ENCODE assay signal across 8 mouse cellular contexts in the genomic region with DNA sequence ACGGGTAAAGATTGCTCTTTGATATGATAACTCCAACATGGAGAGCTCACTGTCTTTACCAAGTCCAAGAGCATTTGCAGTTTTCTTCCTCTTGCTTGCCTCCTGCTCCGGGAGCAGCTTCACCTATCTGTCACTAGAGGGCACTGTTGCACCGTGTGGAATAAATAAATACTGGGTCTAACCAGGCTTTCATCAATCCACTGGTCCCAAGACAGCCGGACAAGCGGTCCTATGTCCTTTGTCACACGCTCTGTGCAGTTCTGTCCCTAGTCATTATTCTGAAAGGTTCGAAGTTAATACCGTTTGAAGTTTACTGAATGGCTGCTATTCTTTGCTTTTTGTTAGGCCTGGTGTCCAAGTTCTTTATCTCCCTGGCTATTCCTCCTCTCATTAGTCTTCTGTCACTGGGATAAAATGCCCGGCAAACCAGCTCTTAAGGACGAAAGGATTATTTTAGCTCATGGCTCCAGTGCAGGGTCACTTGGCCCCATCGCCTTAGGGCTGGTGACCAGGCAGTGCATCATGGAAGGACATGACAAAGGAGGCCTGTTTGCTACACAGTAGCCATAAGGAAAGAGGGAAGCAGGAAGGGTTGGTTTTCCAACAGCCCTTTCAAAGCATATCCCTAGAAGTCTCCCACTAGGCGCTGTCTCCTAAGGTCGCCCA. TPM values are rescaled to one million over a fixed set of nuclear protein-coding genes. Genes with fewer than 3 reads are reported as not detected.
DNase-seq lines count a peak whose midpoint lies in the region; ATAC-seq and TF ChIP-seq lines count a peak whose summit lies in the region.

No protein-coding gene starts in this region.

- H3K79me2 ChIP-seq in CH12.LX (replicated peaks; ENCODE audit: control insufficient read depth, extremely low read depth, insufficient read depth, poor library complexity, severe bottlenecking) = no peaks in the 10 kb centered on the region

- TF ChIP-seq EP300 in CH12.LX (IDR thresholded peaks at IDR 0.05; ENCODE audit: low read length) = no peak
- TF ChIP-seq EP300 in liver, embryonic 14.5 days (IDR thresholded peaks at IDR 0.05; ENCODE audit: low read depth) = no peak

- H3K27ac ChIP-seq in CH12.LX (ENCODE audit: insufficient read depth, low read depth) = no peak overlapping the region
- no peak overlapping the region for H3K27ac ChIP-seq in heart, embryonic 16.5 days (ENCODE audit: low read length)
- H3K27ac ChIP-seq in kidney, postnatal 0 days = no peak overlapping the region
- H3K27ac ChIP-seq in liver, embryonic 14.5 days = no peak overlapping the region
- H3K27ac ChIP-seq in neural tube, embryonic 12.5 days = no peak overlapping the region
- H3K27ac ChIP-seq in testis, adult 2 months (ENCODE audit: control insufficient read depth, insufficient read depth, low read depth, low read length) = no peak overlapping the region

- no peaks in the 10 kb centered on the region for H3K9me3 ChIP-seq in CH12.LX (replicated peaks; ENCODE audit: low read length)
- H3K9me3 ChIP-seq in heart, embryonic 16.5 days (replicated peaks; ENCODE audit: control insufficient read depth, low read length) = peaks cover 7% of the 10 kb centered on the region
- H3K9me3 ChIP-seq in kidney, postnatal 0 days (replicated peaks; ENCODE audit: low read length) = no peaks in the 10 kb centered on the region
- H3K9me3 ChIP-seq in liver, embryonic 14.5 days (ENCODE audit: control insufficient read depth, low read length) = no peaks in the 10 kb centered on the region
- H3K9me3 ChIP-seq in neural tube, embryonic 12.5 days = no peaks in the 10 kb centered on the region

- no peak overlapping the region for H3K4me2 ChIP-seq in CH12.LX (ENCODE audit: insufficient read depth, low read depth, poor library complexity, severe bottlenecking)
- peak overlapping the region; percentile 27; the same call in 1 of the 2 replicates for H3K4me2 ChIP-seq in heart, embryonic 16.5 days (ENCODE audit: low read depth, low read length)
- no peak overlapping the region for H3K4me2 ChIP-seq in kidney, postnatal 0 days (ENCODE audit: low read length)
- no peak overlapping the region for H3K4me2 ChIP-seq in liver, embryonic 14.5 days (ENCODE audit: low read depth)
- peak overlapping the region; percentile 32; the same call in 1 of the 2 replicates for H3K4me2 ChIP-seq in neural tube, embryonic 12.5 days (replicated peaks)

- peaks cover 54 to 96% of the 10 kb centered on the region in 2 experiments for H3K36me3 ChIP-seq in CH12.LX (replicated peaks in 1 of 2; ENCODE audit: control insufficient read depth in 1 of 2, insufficient read depth in 1 of 2, low read length in 1 of 2)
- no peaks in the 10 kb centered on the region for H3K36me3 ChIP-seq in heart, embryonic 16.5 days (ENCODE audit: control insufficient read depth, insufficient read depth)
- no peaks in the 10 kb centered on the region for H3K36me3 ChIP-seq in kidney, postnatal 0 days (ENCODE audit: insufficient read depth, low read length)
- no peaks in the 10 kb centered on the region for H3K36me3 ChIP-seq in liver, embryonic 14.5 days (replicated peaks; ENCODE audit: control insufficient read depth, insufficient read depth, low read depth)
- H3K36me3 ChIP-seq in neural tube, embryonic 12.5 days = no peaks in the 10 kb centered on the region
- H3K36me3 ChIP-seq in testis, adult 2 months (ENCODE audit: control insufficient read depth, insufficient read depth, low read length) = no peaks in the 10 kb centered on the region

- TF ChIP-seq POLR2A in CH12.LX (IDR thresholded peaks at IDR 0.05; ENCODE audit: low read depth, low read length) = no peak
- TF ChIP-seq POLR2A in testis, adult 2 months (IDR thresholded peaks at IDR 0.05; ENCODE audit: control insufficient read depth, low read depth, low read length) = no peak

- H3K4me3 ChIP-seq in CH12.LX (replicated peaks in 1 of 3; ENCODE audit: low read depth in 2 of 3, low read length in 2 of 3, poor library complexity in 1 of 3) = no peak overlapping the region
- no peak overlapping the region for H3K4me3 ChIP-seq in heart, embryonic 16.5 days (ENCODE audit: low read length)
- H3K4me3 ChIP-seq in kidney, postnatal 0 days (replicated peaks; ENCODE audit: low read depth, low read length) = no peak overlapping the region
- no peak overlapping the region for H3K4me3 ChIP-seq in liver, embryonic 14.5 days (ENCODE audit: insufficient read depth in 1 of 2, low read depth in 2 of 2, low read length in 2 of 2)
- H3K4me3 ChIP-seq in neural tube, embryonic 12.5 days = no peak overlapping the region
- no peak overlapping the region for H3K4me3 ChIP-seq in testis, adult 2 months (ENCODE audit: control insufficient read depth, low read depth, low read length)

- DNase-seq in CH12.LX (ENCODE audit: extremely low read depth) = peak; percentile 92
- peak; percentile 51 to 67 for DNase-seq in adrenal gland, postnatal 36 days
- DNase-seq in kidney, postnatal 0 days (ENCODE audit: low spot score) = peak; percentile 93
- peak; percentile 17 to 41 (median 32) for DNase-seq in liver, embryonic 14.5 days (ENCODE audit: low read depth in 3 of 3, low spot score in 3 of 3)

- dilution Hi-C loops in CH12.LX (cut with MboI; ENCODE audit: extremely low pct_ligation_motif_present, extremely low pct_unique_long_range_greater_than_20kb, low sequenced_read_pairs) = loop anchor here (25.0 kb wide), 1 partner anchor 102 kb away; no protein-coding TSS in a partner anchor

- 19% methylated on average over 13 of the region's 13 CpGs for WGBS in heart, embryonic 16.5 days
- WGBS in kidney, postnatal 0 days = 32% methylated on average over 13 of the region's 13 CpGs
- 28% methylated on average over 13 of the region's 13 CpGs for WGBS in liver, embryonic 14.5 days (ENCODE audit: insufficient replicate concordance)
- 19% methylated on average over 13 of the region's 13 CpGs for WGBS in neural tube, embryonic 12.5 days

- TF ChIP-seq CTCF in CH12.LX (conservative IDR thresholded peaks at IDR 0.05 in 1 of 2, IDR thresholded peaks at IDR 0.05 in 1 of 2; ENCODE audit: low read depth in 2 of 2, low read length in 2 of 2) = peak; percentile 98 to 100
- peak; percentile 94 for TF ChIP-seq CTCF in kidney, postnatal 0 days (IDR thresholded peaks at IDR 0.05; ENCODE audit: low read depth)
- peak; percentile 84 for TF ChIP-seq CTCF in liver, embryonic 14.5 days (IDR thresholded peaks at IDR 0.05; ENCODE audit: low read depth)
- TF ChIP-seq CTCF in testis, adult 2 months (IDR thresholded peaks at IDR 0.05; ENCODE audit: control insufficient read depth, insufficient read depth, insufficient replicate concordance, low read depth, low read length) = peak; percentile 66; the same call in 1 of the 2 replicates

- TF ChIP-seq RAD21 in CH12.LX (IDR thresholded peaks at IDR 0.05; ENCODE audit: low read depth, low read length) = peak; percentile 98

- in situ Hi-C loops in CH12.LX (cut with MboI; ENCODE audit: low pct_ligation_motif_present, low pct_unique_long_range_greater_than_20kb, low sequenced_read_pairs) = loop anchor here (5.0 to 25.0 kb wide), 5 partner anchors 92 to 752 kb away; a partner anchor contains a TSS

- 0 out of 2 replicates have a peak, but pooled peaks have one; percentile 53 for ATAC-seq in erythroid progenitor cell, adult 5-6 weeks (replicated peaks; ENCODE audit: low FRiP score, poor library complexity, severe bottlenecking)
- peak; percentile 53; the same call in 1 of the 2 replicates for ATAC-seq in heart, embryonic 16.5 days (replicated peaks; ENCODE audit: extremely low read depth, insufficient read depth, low FRiP score)
- ATAC-seq in kidney, postnatal 0 days (replicated peaks; ENCODE audit: low FRiP score, low read depth) = no peak; the same call in 1 of the 2 replicates
- no peak for ATAC-seq in liver, embryonic 14.5 days (ENCODE audit: insufficient read depth)
- ATAC-seq in neural tube, embryonic 12.5 days (ENCODE audit: low FRiP score, low read depth) = peak; percentile 79

- H3K4me1 ChIP-seq in CH12.LX (ENCODE audit: control insufficient read depth in 1 of 2, insufficient read depth in 2 of 2) = no peaks in the 10 kb centered on the region
- H3K4me1 ChIP-seq in heart, embryonic 16.5 days (ENCODE audit: control insufficient read depth, insufficient read depth, low read length) = peaks cover 4% of the 10 kb centered on the region
- no peaks in the 10 kb centered on the region for H3K4me1 ChIP-seq in kidney, postnatal 0 days (replicated peaks; ENCODE audit: insufficient read depth, low read length)
- H3K4me1 ChIP-seq in liver, embryonic 14.5 days (replicated peaks; ENCODE audit: control insufficient read depth in 2 of 2, insufficient read depth in 2 of 2, low read length in 1 of 2) = no peaks in the 10 kb centered on the region
- peaks cover 7% of the 10 kb centered on the region; the same call in 1 of the 2 replicates for H3K4me1 ChIP-seq in neural tube, embryonic 12.5 days
- H3K4me1 ChIP-seq in testis, adult 2 months (ENCODE audit: control insufficient read depth, insufficient read depth, low read length) = no peaks in the 10 kb centered on the region

- H3K9ac ChIP-seq in CH12.LX (ENCODE audit: insufficient read depth, low read depth) = no peak overlapping the region
- no peak overlapping the region for H3K9ac ChIP-seq in heart, embryonic 16.5 days (ENCODE audit: low read length)
- H3K9ac ChIP-seq in kidney, postnatal 0 days (ENCODE audit: low read depth, low read length) = no peak overlapping the region
- no peak overlapping the region for H3K9ac ChIP-seq in liver, embryonic 14.5 days (replicated peaks)
- no peak overlapping the region for H3K9ac ChIP-seq in neural tube, embryonic 12.5 days

- no peaks in the 10 kb centered on the region for H3K27me3 ChIP-seq in CH12.LX (replicated peaks)
- H3K27me3 ChIP-seq in heart, embryonic 16.5 days (ENCODE audit: control insufficient read depth, insufficient read depth, low read length) = no peaks in the 10 kb centered on the region
- no peaks in the 10 kb centered on the region for H3K27me3 ChIP-seq in kidney, postnatal 0 days (ENCODE audit: insufficient read depth, low read length)
- H3K27me3 ChIP-seq in liver, embryonic 14.5 days (ENCODE audit: control insufficient read depth, insufficient read depth, low read length) = no peaks in the 10 kb centered on the region
- H3K27me3 ChIP-seq in neural tube, embryonic 12.5 days (replicated peaks) = peaks cover 12% of the 10 kb centered on the region
- no peaks in the 10 kb centered on the region for H3K27me3 ChIP-seq in testis, adult 2 months (ENCODE audit: control insufficient read depth, insufficient read depth, low read length)

RNA-seq across cellular contexts. Expression of a gene that starts 35.5 kb away (rescaled TPM):
- total RNA-seq in CH12.LX (2012; rRNA removed) (32.0 and 43.8 TPM in 2 replicates), CH12.LX (2014; rRNA removed) (31.0 and 35.8 TPM in 2 replicates)
- 34.9 and 35.1 TPM in 2 replicates for polyA plus RNA-seq in CH12.LX (2012; ENCODE audit: insufficient read length, low read depth)
- not detected for total RNA-seq in adrenal gland, postnatal 36 days (2021)
- total RNA-seq in erythroid progenitor cell, adult 5-6 weeks (2015; ENCODE audit: low replicate concordance) = 1.4 TPM in 1 of 2 replicates, not detected in the other
- 1.9 and 6.5 TPM in 2 replicates for total RNA-seq in erythroid progenitor cell, adult 5-6 weeks (2017; ENCODE audit: low replicate concordance)
- 0.97 and 3.2 TPM in 2 replicates for polyA plus RNA-seq in heart, embryonic 16.5 days (2015; fragmentation: Nextera tagmentation; extraction: Ambion mirVana)
- polyA plus RNA-seq in kidney, postnatal 0 days (2015; fragmentation: Nextera tagmentation; extraction: Ambion mirVana) = 1.4 and 1.5 TPM in 2 replicates
- 4.6 and 5.9 TPM in 2 replicates for polyA plus RNA-seq in liver, embryonic 14.5 days (2012; rRNA removed)
- 5.5 and 6.5 TPM in 2 replicates for polyA plus RNA-seq in liver, embryonic 14.5 days (2014; fragmentation: Nextera tagmentation; extraction: Ambion mirVana)
- 0.26 and 0.32 TPM in 2 replicates for polyA plus RNA-seq in neural tube, embryonic 12.5 days (2016; fragmentation: Nextera tagmentation; extraction: Ambion mirVana)
- 0.32 and 0.34 TPM in 2 replicates for polyA plus RNA-seq in testis, adult 2 months (2012; rRNA removed)

RNA-seq across cellular contexts. Expression of a gene that starts 35.6 kb away (rescaled TPM):
- total RNA-seq in CH12.LX (2012; rRNA removed) = not detected in 2 replicates
- total RNA-seq in CH12.LX (2014; rRNA removed) = not detected in 2 replicates
- not detected in 2 replicates for polyA plus RNA-seq in CH12.LX (2012; ENCODE audit: insufficient read length, low read depth)
- under 1 TPM; 0.30 to 0.33 TPM for total RNA-seq in adrenal gland, postnatal 36 days (2021)
- total RNA-seq in erythroid progenitor cell, adult 5-6 weeks (2015; ENCODE audit: low replicate concordance) = not detected in 2 replicates
- total RNA-seq in erythroid progenitor cell, adult 5-6 weeks (2017; ENCODE audit: low replicate concordance) = not detected in 2 replicates
- 36.0 and 43.7 TPM in 2 replicates for polyA plus RNA-seq in heart, embryonic 16.5 days (2015; fragmentation: Nextera tagmentation; extraction: Ambion mirVana)
- 2.6 and 3.7 TPM in 2 replicates for polyA plus RNA-seq in kidney, postnatal 0 days (2015; fragmentation: Nextera tagmentation; extraction: Ambion mirVana)
- 0.02 TPM in 1 of 2 replicates, not detected in the other for polyA plus RNA-seq in liver, embryonic 14.5 days (2012; rRNA removed)
- polyA plus RNA-seq in liver, embryonic 14.5 days (2014; fragmentation: Nextera tagmentation; extraction: Ambion mirVana) = 0.06 TPM in 1 of 2 replicates, not detected in the other
- 1.5 and 2.1 TPM in 2 replicates for polyA plus RNA-seq in neural tube, embryonic 12.5 days (2016; fragmentation: Nextera tagmentation; extraction: Ambion mirVana)
- polyA plus RNA-seq in testis, adult 2 months (2012; rRNA removed) = 18.9 and 27.0 TPM in 2 replicates

Comparison
In these comparisons a context has a peak if more than half of its experiments do, and no peak if none do; other contexts are left out.
1. DNase-seq: peak in every context shown above with its lines; median percentile 93 in kidney, postnatal 0 days; 92 in CH12.LX; 59 in adrenal gland, postnatal 36 days; 32 in liver, embryonic 14.5 days.
2. H3K4me2 ChIP-seq: peak in heart, embryonic 16.5 days (single experiment) and neural tube, embryonic 12.5 days (single experiment); none in CH12.LX (single experiment), kidney, postnatal 0 days (single experiment) and liver, embryonic 14.5 days (single experiment).
3. ATAC-seq: peak in erythroid progenitor cell, adult 5-6 weeks (single experiment), heart, embryonic 16.5 days (single experiment) and neural tube, embryonic 12.5 days (single experiment); none in kidney, postnatal 0 days (single experiment) and liver, embryonic 14.5 days (single experiment).
4. Peak in every context shown above with its lines, with median percentiles within 50 percentile points of each other: CTCF ChIP-seq.